Mouse (Mus musculus) hindbrain, embryonic 12.5 days (tissue): ENCODE results near the gene Myrfl. TPM values are rescaled to one million over a fixed set of nuclear protein-coding genes. Genes with fewer than 3 reads are reported as not detected.

Experiments
- ATAC-seq: fragments of 200-750 bp; cut with Nextera tagmentation; 2 replicates; pipeline ENCODE4 v1.8.0; 2017; ENCODE audit warnings: moderate TSS enrichment; ENCODE audit not compliant: low FRiP score
- H3K27ac ChIP-seq: fragments of 300-500 bp; sonication (generic); 2 replicates; pipeline ENCODE4 v1.5.1; 2016; ENCODE audit warnings: mild to moderate bottlenecking
- H3K27me3 ChIP-seq: fragments of 300-500 bp; sonication (generic); 2 replicates; pipeline ENCODE4 v1.6.1; 2016; ENCODE audit warnings: mild to moderate bottlenecking
- H3K36me3 ChIP-seq: fragments of 300-500 bp; sonication (generic); 2 replicates; pipeline ENCODE4 v1.6.1; 2016; ENCODE audit warnings: mild to moderate bottlenecking
- H3K4me1 ChIP-seq: fragments of 300-500 bp; sonication (generic); 2 replicates; pipeline ENCODE4 v1.6.1; 2016
- H3K4me2 ChIP-seq: fragments of 300-500 bp; sonication (generic); replicated peaks from 2 replicates; pipeline ENCODE4 v1.6.1; 2016; ENCODE audit warnings: mild to moderate bottlenecking
- H3K4me3 ChIP-seq: fragments of 300-500 bp; sonication (generic); 2 replicates; pipeline ENCODE4 v1.5.1; 2016; ENCODE audit warnings: mild to moderate bottlenecking
- H3K9ac ChIP-seq: fragments of 300-500 bp; sonication (generic); 2 replicates; pipeline ENCODE4 v1.6.1; 2016; ENCODE audit warnings: mild to moderate bottlenecking, moderate library complexity
- H3K9me3 ChIP-seq: fragments of 300-500 bp; sonication (generic); replicated peaks from 2 replicates; pipeline ENCODE4 v1.6.1; 2016; ENCODE audit warnings: mild to moderate bottlenecking
- WGBS: fragments of 180-500 bp; shearing (Covaris S2); methylation state at CpG from one replicate; pipeline ENCODE4 v1.1.7; 2016; 5-methylcytosine and 5-hydroxymethylcytosine counted together
- polyA plus RNA-seq: library from polyadenylated mRNA; unstranded; fragments of >200 nt; fragmentation: Nextera tagmentation; extraction: Ambion mirVana; gene quantifications from 2 replicates; pipeline ENCODE4 v1.2.1, GENCODE M21; 2016

Myrfl gene
- polyA plus RNA-seq, 1 experiment from 2014 or later, result 0.17 TPM

- H3K4me1 ChIP-seq, result 0 out of 2 replicates have a peak, but pooled peaks cover 5% of the 10 kb centered on the region
- H3K9me3 ChIP-seq, result no peaks in the 10 kb centered on the region
- H3K4me2 ChIP-seq, result no peak overlapping the region
- no peak for ATAC-seq
- no peaks in the 10 kb centered on the region for H3K36me3 ChIP-seq
- H3K27ac ChIP-seq, result no peak overlapping the region
- no peak overlapping the region for H3K4me3 ChIP-seq
- H3K27me3 ChIP-seq, result no peaks in the 10 kb centered on the region
- WGBS, result 83% methylated on average over 11 of the region's 11 CpGs
- no peak overlapping the region for H3K9ac ChIP-seq
Measured at GRCm38 (mm10) chr10:116853159-116853845, 43.4 kb downstream of the Myrfl start.

GRCm38 (mm10) chr10:116848749-116849473, 47.8 kb downstream of the Myrfl start:
- H3K9me3 ChIP-seq, result no peaks in the 10 kb centered on the region
- H3K36me3 ChIP-seq, result no peaks in the 10 kb centered on the region
- H3K27ac ChIP-seq, result no peak overlapping the region
- H3K4me3 ChIP-seq, result no peak overlapping the region
- 20% methylated on average over 22 of the region's 22 CpGs for WGBS
- H3K27me3 ChIP-seq, result no peaks in the 10 kb centered on the region
- H3K4me2 ChIP-seq, result peak overlapping the region; percentile 36
- no peak overlapping the region for H3K9ac ChIP-seq
- 0 out of 2 replicates have a peak, but pooled peaks cover 5% of the 10 kb centered on the region for H3K4me1 ChIP-seq
- peak; percentile 75 for ATAC-seq

GRCm38 (mm10) chr10:116841551-116841950, 55.2 kb downstream of the Myrfl start:
- Histone ChIP-seq H3K36me3 (no peaks in the 10 kb centered on the region), H3K4me3 (no peak overlapping the region), H3K27me3 (no peaks in the 10 kb centered on the region), H3K9ac (no peak overlapping the region), H3K9me3 (no peaks in the 10 kb centered on the region), H3K27ac (no peak overlapping the region), H3K4me2 (no peak overlapping the region), H3K4me1 (no peaks in the 10 kb centered on the region)
- ATAC-seq, result no peak
- 73% methylated on average over 3 of the region's 3 CpGs for WGBS

DNA sequence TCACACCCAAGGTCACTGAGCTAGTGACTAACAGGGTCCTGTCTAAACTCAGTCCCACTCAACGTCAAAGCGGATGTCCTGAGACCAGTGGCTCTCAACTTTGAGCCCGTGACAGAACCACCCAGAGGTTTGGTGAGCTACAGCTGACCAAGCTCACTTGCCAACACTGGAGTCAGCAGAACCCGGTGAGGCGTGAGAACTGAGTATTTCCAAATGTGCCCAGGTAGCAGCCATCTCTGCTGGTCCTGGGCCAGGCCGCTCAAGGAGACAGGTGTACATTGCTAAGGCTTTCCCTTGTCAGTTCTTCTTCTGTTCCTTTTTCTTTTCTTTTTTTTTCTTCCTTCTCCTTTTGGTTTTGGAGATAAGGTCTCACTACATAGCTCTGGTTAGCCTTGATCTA, 66.0 kb downstream of the Myrfl start:
- Histone ChIP-seq H3K9me3 (no peaks in the 10 kb centered on the region), H3K4me2 (no peak overlapping the region), H3K4me3 (no peak overlapping the region), H3K9ac (no peak overlapping the region), H3K36me3 (no peaks in the 10 kb centered on the region), H3K4me1 (peaks cover 7% of the 10 kb centered on the region), H3K27me3 (no peaks in the 10 kb centered on the region), H3K27ac (no peak overlapping the region)
- no peak for ATAC-seq
- 90% methylated on average over 6 of the region's 6 CpGs for WGBS

- no peak overlapping the region for H3K4me2 ChIP-seq
- peaks cover 7% of the 10 kb centered on the region for H3K4me1 ChIP-seq
- H3K27me3 ChIP-seq, result no peaks in the 10 kb centered on the region
- no peak overlapping the region for H3K9ac ChIP-seq
- no peaks in the 10 kb centered on the region for H3K9me3 ChIP-seq
- 0 out of 2 replicates have a peak overlapping the region, but pooled peaks have one; percentile 48 for H3K27ac ChIP-seq
- peak; percentile 68 for ATAC-seq
- WGBS, result 39% methylated on average over 4 of the region's 4 CpGs
- H3K36me3 ChIP-seq, result no peaks in the 10 kb centered on the region
- no peak overlapping the region for H3K4me3 ChIP-seq
Measured at GRCm38 (mm10) chr10:116828099-116828498, 68.6 kb downstream of the Myrfl start.

GRCm38 (mm10) chr10:116827306-116827705, 69.4 kb downstream of the Myrfl start:
- 86% methylated on average over 11 of the region's 11 CpGs for WGBS

GRCm38 (mm10) chr10:116815311-116816060, 81.2 kb downstream of the Myrfl start:
- 40% methylated on average over 15 of the region's 15 CpGs for WGBS
- Histone ChIP-seq H3K9ac (no peak overlapping the region), H3K4me2 (no peak overlapping the region)

More at GRCm38 (mm10) chr10:116827306-116827705, 69.4 kb downstream of the Myrfl start:
- Histone ChIP-seq H3K4me1 (peaks cover 7% of the 10 kb centered on the region), H3K9ac (no peak overlapping the region), H3K9me3 (no peaks in the 10 kb centered on the region), H3K4me2 (no peak overlapping the region), H3K36me3 (no peaks in the 10 kb centered on the region), H3K27ac (no peak overlapping the region), H3K27me3 (no peaks in the 10 kb centered on the region), H3K4me3 (no peak overlapping the region)
- no peak for ATAC-seq

GRCm38 (mm10) chr10:116813150-116813549, 83.6 kb downstream of the Myrfl start:
- 92% methylated on average over 9 of the region's 9 CpGs for WGBS
- no peak for ATAC-seq

More at GRCm38 (mm10) chr10:116815311-116816060, 81.2 kb downstream of the Myrfl start:
- no peak overlapping the region for H3K27ac ChIP-seq
- no peak for ATAC-seq
- peaks cover 3% of the 10 kb centered on the region; the same call in 1 of the 2 replicates for H3K4me1 ChIP-seq
- H3K4me3 ChIP-seq, result no peak overlapping the region
- no peaks in the 10 kb centered on the region for H3K27me3 ChIP-seq
- no peaks in the 10 kb centered on the region for H3K9me3 ChIP-seq
- no peaks in the 10 kb centered on the region for H3K36me3 ChIP-seq

GRCm38 (mm10) chr10:116810738-116811137, 86.0 kb downstream of the Myrfl start:
- Histone ChIP-seq H3K36me3 (no peaks in the 10 kb centered on the region), H3K4me1 (peaks cover 3% of the 10 kb centered on the region; the same call in 1 of the 2 replicates), H3K9me3 (no peaks in the 10 kb centered on the region), H3K4me2 (no peak overlapping the region), H3K27ac (no peak overlapping the region), H3K27me3 (no peaks in the 10 kb centered on the region), H3K4me3 (no peak overlapping the region), H3K9ac (no peak overlapping the region)
- WGBS, result 88% methylated on average over 15 of the region's 15 CpGs
- ATAC-seq, result no peak

More at GRCm38 (mm10) chr10:116813150-116813549, 83.6 kb downstream of the Myrfl start:
- Histone ChIP-seq H3K27ac (no peak overlapping the region), H3K4me1 (peaks cover 3% of the 10 kb centered on the region; the same call in 1 of the 2 replicates), H3K36me3 (no peaks in the 10 kb centered on the region), H3K4me2 (no peak overlapping the region), H3K4me3 (no peak overlapping the region), H3K9ac (no peak overlapping the region), H3K9me3 (no peaks in the 10 kb centered on the region), H3K27me3 (no peaks in the 10 kb centered on the region)

- H3K36me3 ChIP-seq, result no peaks in the 10 kb centered on the region
- H3K4me2 ChIP-seq, result no peak overlapping the region
- no peaks in the 10 kb centered on the region for H3K4me1 ChIP-seq
- H3K9me3 ChIP-seq, result no peaks in the 10 kb centered on the region
- H3K4me3 ChIP-seq, result no peak overlapping the region
- ATAC-seq, result no peak
- WGBS, result 83% methylated on average over 9 of the region's 9 CpGs
- H3K9ac ChIP-seq, result no peak overlapping the region
- no peak overlapping the region for H3K27ac ChIP-seq
- no peaks in the 10 kb centered on the region for H3K27me3 ChIP-seq
Measured at GRCm38 (mm10) chr10:116809383-116809782, 87.3 kb downstream of the Myrfl start.

DNA sequence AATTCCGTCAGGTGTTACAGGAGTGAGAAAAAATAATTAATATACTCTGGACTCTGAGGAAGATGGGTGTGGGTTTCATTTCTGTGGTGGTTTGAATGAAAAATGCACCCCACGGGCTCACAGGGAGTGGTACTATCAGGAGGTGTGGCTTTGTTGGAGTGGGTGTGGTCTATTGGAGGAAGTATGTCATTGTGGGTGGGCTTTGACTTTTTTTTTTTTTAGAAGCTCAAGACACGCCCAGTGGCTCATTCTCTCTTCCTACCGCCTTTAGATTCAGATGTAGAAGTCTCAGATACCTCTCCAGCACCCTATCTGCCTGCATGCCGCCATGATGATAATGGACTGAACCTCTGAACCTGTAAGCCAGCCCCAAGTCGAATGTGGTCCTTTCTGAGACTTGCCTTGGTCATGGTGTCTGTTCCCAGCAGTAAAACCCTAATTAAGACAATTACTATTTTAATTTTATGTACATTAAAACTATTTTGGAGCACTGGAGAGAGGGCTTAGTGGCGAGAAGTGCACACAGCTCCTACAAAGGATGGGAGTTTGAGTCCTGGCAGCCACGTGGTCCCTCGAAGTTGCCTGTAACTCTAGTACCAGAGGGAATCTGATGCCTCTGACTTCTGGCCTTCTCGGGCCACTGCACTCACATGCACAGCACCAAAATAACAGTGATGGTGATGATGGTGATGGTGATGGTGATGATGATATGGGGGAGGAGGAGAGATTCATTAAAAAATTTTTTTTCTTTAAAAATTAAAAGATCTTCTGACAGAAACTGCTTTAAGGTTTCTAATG, 88.0 kb downstream of the Myrfl start:
- Histone ChIP-seq H3K9ac (no peak overlapping the region), H3K27ac (no peak overlapping the region), H3K9me3 (no peaks in the 10 kb centered on the region), H3K36me3 (no peaks in the 10 kb centered on the region), H3K4me2 (no peak overlapping the region), H3K4me3 (no peak overlapping the region), H3K4me1 (no peaks in the 10 kb centered on the region), H3K27me3 (no peaks in the 10 kb centered on the region)
- 89% methylated on average over 10 of the region's 10 CpGs for WGBS
- no peak for ATAC-seq
